Mouse (Mus musculus) cerebellum, adult 18-20 months (tissue): ENCODE measurements at regions not wholly inside any gene's neighbourhood (a gene's known extent, or its start where the extent isn't known, plus 50 kb on each side); places are given as distances from the start of the nearest gene placed in this dataset.

Experiments used
- DNase-seq, 2 experiments: peaks; one replicate each; pipeline ENCODE4 v3.0.0; 2021

DNA sequence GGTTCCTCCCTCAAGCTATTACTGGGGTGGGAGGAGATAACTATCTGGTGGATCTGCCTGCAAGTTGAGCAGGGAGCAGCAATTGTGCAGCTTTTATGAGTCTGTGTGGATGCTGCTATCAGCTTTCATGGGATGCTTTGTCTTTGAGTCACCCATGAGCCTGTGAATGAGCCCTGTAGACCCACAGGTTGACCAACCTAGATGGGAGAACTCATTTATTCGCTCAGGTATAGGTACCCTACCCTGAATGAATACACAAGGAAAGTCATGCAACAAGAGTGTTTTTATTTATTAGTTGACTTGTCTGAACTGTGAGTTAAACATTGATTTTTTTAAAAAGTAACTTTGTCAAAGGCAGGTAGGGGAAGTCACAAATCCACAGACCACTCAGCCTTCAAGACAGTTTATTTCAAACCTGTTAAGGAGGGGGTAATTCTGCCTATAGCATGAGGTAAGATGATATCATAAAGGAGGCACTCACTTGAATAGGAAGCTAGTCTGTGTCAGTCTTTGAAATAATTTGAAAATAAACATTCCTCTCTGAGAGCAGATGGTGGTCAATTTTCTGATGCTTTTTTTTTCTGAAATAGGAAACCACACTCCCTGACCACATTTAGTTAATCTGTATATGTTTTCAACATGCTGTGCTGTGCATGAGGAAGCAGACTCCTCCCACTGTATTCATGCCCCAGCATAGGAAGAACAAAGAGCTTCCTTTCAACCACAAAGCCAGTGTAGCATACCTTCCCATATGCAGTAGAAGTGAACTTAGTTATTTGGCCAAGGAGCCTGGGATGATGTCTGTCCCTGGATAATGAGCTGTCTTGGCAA is 302.0 kb downstream of the Cmpk2 start:
- no peak for DNase-seq

DNA sequence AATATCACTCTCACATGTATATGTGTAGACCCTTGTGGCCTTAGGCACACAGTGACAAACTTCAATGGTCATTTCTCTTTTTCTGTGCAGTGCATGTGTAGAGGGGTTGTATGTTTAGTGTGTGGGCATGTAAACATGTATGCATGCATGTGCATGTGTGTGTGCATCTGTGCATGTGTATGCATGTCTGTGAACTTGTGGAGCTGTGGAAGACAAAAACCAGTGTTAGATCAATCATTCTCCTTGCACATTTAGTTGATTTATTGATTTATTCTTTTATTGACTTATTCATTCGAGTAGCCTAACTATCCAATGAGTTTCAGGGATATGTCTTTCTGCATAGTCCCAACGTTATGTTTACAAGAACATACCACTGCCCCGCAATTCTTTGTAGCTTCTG is 298.5 kb downstream of the Cmpk2 start:
- no peak for DNase-seq

- no peak for DNase-seq
These were observed 289.8 kb downstream of the Cmpk2 start for GRCm38 (mm10) chr12:26758657-26759325.

GRCm38 (mm10) chr12:26756284-26756683 is 287.3 kb downstream of the Cmpk2 start:
- DNase-seq, result no peak

DNA sequence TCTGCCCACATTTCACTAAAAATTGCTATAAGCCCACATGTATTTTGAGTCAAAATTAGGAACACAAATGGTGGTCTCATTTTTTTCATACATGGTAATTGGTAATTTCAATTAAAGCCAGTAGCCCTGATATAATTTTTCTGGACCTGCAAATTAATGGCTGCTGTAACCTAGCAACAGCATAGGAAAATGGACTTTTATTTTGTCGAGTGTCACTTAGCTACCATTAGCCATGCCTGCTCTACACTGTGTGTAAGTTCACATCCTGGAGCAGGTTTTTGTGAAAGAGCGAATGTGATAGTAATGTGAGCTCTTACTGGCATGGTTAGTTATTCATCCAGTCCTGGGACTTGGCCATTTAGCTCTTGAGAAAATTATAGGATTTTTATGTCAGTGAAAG is 285.6 kb downstream of the Cmpk2 start:
- no peak for DNase-seq

- no peak for DNase-seq
These were observed 265.5 kb downstream of the Cmpk2 start for GRCm38 (mm10) chr12:26734558-26734897.

DNA sequence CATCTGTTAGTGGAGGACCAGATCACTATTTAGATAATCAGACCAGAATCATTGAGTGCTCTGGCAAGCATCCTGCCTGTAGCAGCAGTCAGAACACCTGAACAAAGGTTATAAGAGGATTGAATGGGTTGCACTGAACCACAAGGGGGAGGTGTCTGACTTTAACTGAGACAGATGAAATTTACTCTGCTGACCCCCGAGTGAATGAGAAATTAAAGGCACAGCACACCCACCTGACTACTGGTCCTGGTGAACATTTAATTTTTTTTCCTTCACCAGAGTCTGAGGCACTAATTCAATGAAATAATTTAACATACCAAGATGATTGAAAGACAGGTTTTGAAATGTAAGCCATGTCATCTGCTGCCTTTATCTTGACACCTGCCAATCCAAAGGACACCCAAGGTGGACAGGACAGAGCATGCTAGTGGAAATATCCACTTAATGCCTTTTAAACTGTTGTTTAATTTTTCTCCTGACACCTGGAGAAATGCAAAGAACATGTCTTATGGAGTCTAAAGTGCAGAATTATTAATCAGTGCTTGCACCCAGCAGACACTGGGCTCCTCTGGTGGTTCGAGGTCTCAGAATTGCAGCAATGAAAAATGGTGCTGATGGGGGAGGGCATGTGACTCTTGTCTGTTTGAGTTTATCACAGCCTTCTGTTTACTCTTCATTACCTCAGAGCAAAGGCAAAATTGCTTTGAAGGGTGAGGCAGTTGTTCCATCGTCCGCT is 265.0 kb downstream of the Cmpk2 start:
- no peak for DNase-seq

DNA sequence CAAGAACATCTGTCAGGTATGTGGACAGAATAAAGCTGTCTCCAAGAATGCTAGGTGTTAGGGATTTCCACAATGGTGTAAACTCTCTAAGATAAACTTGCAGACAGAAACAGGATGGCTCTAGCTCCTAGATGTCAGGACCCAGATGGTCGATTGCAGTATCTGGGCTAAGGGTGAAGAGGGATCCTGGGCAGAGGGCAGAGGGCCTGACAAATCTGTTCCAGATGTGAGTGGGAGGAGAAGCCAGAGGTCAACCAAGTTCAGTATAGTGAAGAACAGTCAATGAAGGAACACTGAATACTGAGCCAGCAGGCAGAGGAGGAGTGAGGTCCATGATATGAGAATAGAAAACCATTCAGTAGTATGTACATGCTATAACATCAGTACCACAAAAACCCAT is 254.4 kb downstream of the Cmpk2 start:
- no peak for DNase-seq

GRCm38 (mm10) chr12:26698838-26699237 is 229.8 kb downstream of the Cmpk2 start:
- no peak for DNase-seq

DNA sequence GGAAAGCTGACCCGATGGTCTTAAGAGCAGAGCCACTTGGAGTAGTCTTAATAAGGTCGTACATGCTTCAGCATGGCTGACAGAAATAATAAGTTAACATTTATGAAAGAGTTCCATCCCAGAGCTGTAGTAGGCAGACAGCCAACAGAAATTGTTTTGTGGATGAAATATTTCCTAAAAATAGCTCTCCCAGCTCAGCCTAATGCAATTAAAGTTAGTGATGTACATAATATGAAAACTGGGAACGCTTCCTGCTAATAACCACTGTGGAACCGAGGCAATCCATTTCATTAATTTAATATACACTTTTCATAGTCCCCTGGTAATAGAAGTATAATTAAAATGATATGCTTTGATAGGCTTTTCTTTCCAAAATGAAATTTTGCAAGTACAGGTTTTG is 219.0 kb downstream of the Cmpk2 start:
- DNase-seq, result no peak

DNA sequence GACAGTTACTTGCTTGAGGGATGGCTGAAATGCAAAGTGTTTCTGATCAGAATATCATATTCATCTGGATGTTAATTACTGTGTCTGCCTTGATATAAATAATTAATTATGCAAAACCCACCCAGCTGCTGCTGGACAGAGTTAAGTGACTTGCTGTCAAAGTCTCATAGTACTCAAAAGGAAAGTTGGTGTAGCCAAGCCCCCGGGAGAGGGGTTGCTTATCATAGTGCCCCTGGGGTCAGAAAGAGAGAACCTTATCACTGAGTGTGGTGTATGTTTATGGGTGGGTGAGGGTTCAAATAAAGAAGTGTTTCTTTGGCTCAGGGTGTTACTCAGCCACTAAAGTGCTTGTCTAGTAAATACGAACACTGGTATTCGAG is 211.6 kb downstream of the Cmpk2 start:
- DNase-seq, result no peak

- DNase-seq, result no peak
These were observed 211.0 kb downstream of the Cmpk2 start for GRCm38 (mm10) chr12:26679887-26680567.

GRCm38 (mm10) chr12:26665466-26665865 is 196.5 kb downstream of the Cmpk2 start:
- no peak for DNase-seq

DNA sequence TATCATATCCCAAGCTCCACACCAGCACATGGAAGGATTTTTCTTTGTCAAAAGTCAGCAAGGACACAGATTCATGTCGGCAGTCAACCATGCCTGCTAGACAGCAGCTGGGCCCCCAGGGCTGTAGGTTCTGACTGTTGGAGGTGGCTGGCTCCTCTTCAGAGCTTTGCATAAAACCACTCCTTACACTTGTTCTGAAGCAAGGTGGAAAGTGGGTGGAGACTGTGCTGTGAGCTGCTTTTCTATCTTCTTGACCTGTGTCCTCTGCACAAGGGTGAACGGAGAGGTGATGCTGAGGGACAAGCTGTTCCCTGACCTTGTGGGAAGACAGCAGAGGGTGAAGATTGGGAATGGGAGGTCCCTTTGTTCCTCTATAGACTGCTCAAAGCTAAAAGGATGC is 185.2 kb downstream of the Cmpk2 start:
- no peak for DNase-seq

DNA sequence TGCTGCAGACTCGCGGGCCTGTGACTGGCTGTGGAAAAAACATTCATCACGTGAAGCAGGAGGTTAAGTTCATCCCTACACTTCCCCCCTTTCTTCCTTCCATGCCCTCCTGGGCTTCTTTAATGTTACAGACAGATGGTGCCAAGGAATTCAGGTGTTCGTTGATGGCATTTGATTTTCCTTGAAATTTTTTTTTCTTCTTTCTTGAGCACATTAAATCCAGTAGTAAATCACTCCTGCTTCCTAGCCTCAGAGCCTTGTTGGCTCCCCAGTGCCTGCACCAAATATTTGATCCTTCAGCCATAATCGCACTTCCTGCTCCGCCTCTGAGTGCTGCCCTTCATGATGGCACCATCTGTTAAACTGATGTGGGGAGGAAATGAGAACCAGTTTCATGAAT is 184.8 kb downstream of the Cmpk2 start:
- DNase-seq, result no peak

- no peak for DNase-seq
These were observed 177.1 kb downstream of the Cmpk2 start for GRCm38 (mm10) chr12:26646141-26646540.

GRCm38 (mm10) chr12:26635665-26636241 is 166.7 kb downstream of the Cmpk2 start:
- no peak for DNase-seq

GRCm38 (mm10) chr12:26635253-26635652 is 166.2 kb downstream of the Cmpk2 start:
- DNase-seq, result no peak

- no peak for DNase-seq
These were observed 162.8 kb downstream of the Cmpk2 start for GRCm38 (mm10) chr12:26631795-26632122.

- DNase-seq, result no peak
These were observed 162.2 kb downstream of the Cmpk2 start for GRCm38 (mm10) chr12:26631111-26631794.

DNA sequence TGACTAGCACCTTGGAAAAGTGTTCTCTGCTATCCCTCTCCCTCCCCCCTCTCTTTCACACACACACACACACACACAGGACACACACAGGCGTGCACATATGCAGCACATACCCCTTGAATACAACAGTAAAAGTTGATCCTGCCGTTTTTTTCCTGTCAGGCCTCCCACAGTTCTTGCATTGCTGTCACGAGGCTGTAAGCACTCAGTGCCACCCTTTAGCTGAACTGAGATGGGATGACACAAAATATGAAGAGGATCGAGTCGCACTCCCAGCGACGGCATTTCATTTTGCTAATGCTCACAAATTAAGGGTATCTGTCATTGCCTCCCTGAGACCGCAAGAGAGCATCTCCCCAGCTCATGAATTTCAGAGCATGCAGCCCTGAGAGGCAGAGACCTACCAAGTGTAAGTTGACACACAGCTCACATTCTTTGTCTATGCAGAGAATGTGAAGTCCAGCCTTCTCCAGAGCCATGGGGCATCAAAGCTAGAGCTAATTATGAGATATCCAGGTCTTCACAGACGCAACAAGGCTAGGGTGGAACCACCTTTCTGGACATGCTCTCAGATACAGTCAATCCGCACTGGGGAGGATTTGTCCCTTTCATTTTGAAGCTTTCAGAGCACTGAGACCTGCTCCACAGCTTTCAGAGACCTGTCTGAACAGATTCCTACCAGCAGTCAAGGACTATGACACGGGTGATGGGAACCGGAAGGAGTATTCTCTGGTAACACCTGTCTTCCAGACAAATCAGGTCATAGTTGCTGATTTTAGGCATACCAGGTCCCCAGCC is 152.3 kb downstream of the Cmpk2 start:
- DNase-seq, result no peak
